Mouse (Mus musculus): ENCODE data around the gene Nfkbil1. TPM values are rescaled to one million over a fixed set of nuclear protein-coding genes. Genes with fewer than 3 reads are reported as not detected.

The Nfkbil1 gene
- polyA plus RNA-seq, 1 experiment from 2014 or later = 3.3 TPM

DNA sequence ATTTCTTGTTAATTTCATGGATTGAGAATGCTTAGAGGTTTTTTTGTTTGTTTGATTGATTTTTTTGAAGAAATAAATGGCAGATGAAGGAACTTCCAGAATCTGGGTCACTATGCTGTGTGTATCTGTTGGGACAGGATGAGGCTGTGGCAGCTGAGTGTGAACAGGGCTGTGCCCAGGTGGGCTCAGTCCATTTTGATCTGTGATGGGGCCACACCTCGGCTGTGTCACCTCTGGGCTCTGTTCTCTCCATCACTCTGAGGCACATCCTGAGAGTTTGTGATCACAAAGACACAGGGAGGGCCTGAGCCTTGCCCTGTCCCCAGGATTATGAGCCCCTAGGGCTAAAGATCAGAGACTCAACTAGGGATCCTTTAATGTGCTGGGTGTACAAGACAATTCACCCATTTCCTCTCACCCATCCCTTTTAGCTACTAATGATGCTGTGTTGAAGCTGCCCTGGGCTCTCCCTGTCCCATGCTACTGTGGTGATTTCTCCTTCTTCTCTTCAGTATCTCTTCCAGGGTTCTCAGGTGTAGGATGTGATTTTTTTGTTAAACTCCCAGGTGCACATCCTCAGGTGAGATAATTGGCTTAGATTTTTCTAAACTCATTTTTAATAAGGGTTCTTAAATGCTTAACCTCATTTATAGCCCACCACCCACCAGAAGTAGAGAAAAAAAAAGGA lies 32.0 kb upstream of the Nfkbil1 start:
- Histone ChIP-seq H3K4me2 (replicated peaks; ENCODE audit: low read depth, low read length) (no peak overlapping the region), H3K4me3 (ENCODE audit: low read length) (no peak overlapping the region), H3K9ac (ENCODE audit: low read depth, low read length) (no peak overlapping the region), H3K9me3 (ENCODE audit: control insufficient read depth, low read length) (no peaks in the 10 kb centered on the region), H3K4me1 (ENCODE audit: control insufficient read depth, insufficient read depth, low read length) (no peaks in the 10 kb centered on the region), H3K36me3 (ENCODE audit: control insufficient read depth, insufficient read depth, low read length) (no peaks in the 10 kb centered on the region), H3K27me3 (ENCODE audit: control insufficient read depth, insufficient read depth, low read length) (peaks cover 19% of the 10 kb centered on the region; the same call in 1 of the 2 replicates), H3K27ac (ENCODE audit: low read depth, low read length) (no peak overlapping the region)
- 55% methylated on average over 1 of the region's 1 CpGs for WGBS
- no peak for ATAC-seq (ENCODE audit: low FRiP score, low TSS enrichment)

DNA sequence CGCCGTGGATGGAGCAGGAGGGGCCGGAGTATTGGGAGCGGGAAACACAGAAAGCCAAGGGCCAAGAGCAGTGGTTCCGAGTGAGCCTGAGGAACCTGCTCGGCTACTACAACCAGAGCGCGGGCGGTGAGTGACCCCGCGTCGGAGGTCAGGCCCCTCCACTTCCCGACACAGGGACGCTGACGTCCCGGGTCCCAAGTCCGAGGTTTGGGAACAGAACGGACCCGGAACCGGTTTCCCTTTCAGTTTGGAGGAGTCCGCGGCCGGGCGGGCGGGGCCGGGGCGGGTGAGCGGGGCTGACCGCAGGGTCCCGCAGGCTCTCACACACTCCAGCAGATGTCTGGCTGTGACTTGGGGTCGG lies 27.9 kb upstream of the Nfkbil1 start:
- 1% methylated on average over 28 of the region's 31 CpGs for WGBS
- Histone ChIP-seq H3K9me3 (ENCODE audit: control insufficient read depth, low read length) (no peaks in the 10 kb centered on the region), H3K4me3 (ENCODE audit: low read length) (peak overlapping the region; percentile 64), H3K4me2 (replicated peaks; ENCODE audit: low read depth, low read length) (peak overlapping the region; percentile 99), H3K9ac (ENCODE audit: low read depth, low read length) (peak overlapping the region; percentile 50), H3K36me3 (ENCODE audit: control insufficient read depth, insufficient read depth, low read length) (no peaks in the 10 kb centered on the region), H3K4me1 (ENCODE audit: control insufficient read depth, insufficient read depth, low read length) (no peaks in the 10 kb centered on the region), H3K27me3 (ENCODE audit: control insufficient read depth, insufficient read depth, low read length) (peaks cover 25% of the 10 kb centered on the region), H3K27ac (ENCODE audit: low read depth, low read length) (no peak overlapping the region)
- peak; percentile 28; the same call in 1 of the 2 replicates for ATAC-seq (ENCODE audit: low FRiP score, low TSS enrichment)

DNA sequence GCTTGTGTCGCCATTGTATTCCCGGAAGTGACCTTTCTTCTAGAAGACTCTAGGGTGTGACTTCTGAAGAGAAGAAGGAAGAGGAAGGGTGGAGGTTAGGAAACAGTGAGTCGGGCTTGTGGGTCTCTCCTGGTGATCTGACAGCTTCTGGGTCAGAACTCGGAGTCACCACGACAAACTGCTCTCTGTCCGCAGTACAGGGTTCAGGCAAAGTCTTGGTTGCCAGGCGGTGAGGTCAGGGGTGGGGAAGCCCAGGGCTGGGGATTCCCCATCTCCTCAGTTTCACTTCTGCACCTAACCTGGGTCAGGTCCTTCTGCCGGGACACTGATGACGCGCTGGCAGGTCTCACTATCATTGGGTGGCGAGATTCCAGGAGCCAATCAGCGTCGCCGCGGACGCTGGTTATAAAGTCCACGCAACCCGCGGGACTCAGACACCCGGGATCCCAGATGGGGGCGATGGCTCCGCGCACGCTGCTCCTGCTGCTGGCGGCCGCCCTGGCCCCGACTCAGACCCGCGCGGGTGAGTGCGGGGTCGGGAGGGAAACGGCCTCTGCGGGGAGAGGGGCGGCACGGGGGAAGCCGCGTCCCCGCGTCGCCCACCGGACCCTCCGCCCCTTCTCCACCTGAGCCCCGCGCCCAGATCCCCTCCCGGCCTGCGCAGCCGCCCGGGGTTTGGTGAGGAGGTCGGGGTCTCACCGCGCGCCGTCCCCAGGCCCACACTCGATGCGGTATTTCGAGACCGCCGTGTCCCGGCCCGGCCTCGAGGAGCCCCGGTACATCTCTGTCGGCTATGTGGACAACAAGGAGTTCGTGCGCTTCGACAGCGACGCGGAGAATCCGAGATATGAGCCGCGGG lies 27.3 kb upstream of the Nfkbil1 start, which contains the start of gene H2-D1:
TSS of gene H2-D1 (plus strand) at position 67 of the 859 bp plus-strand sequence.
- peak; percentile 90 for ATAC-seq (ENCODE audit: low FRiP score, low TSS enrichment)
- peak within 1 kb of the TSS; percentile 99 for H3K4me2 ChIP-seq (replicated peaks; ENCODE audit: low read depth, low read length)
- no peak within 1 kb of the TSS for H3K27ac ChIP-seq (ENCODE audit: low read depth, low read length)
- no peaks in the 10 kb centered on the region for H3K36me3 ChIP-seq (ENCODE audit: control insufficient read depth, insufficient read depth, low read length)
- peaks cover 25% of the 10 kb centered on the region for H3K27me3 ChIP-seq (ENCODE audit: control insufficient read depth, insufficient read depth, low read length)
- 1% methylated on average over 73 of the region's 73 CpGs for WGBS
- peak within 1 kb of the TSS; percentile 64 for H3K4me3 ChIP-seq (ENCODE audit: low read length)
- H3K4me1 ChIP-seq (ENCODE audit: control insufficient read depth, insufficient read depth, low read length) = no peaks in the 10 kb centered on the region
- H3K9ac ChIP-seq (ENCODE audit: low read depth, low read length) = peak within 1 kb of the TSS; percentile 50
- H3K9me3 ChIP-seq (ENCODE audit: control insufficient read depth, low read length) = no peaks in the 10 kb centered on the region

DNA sequence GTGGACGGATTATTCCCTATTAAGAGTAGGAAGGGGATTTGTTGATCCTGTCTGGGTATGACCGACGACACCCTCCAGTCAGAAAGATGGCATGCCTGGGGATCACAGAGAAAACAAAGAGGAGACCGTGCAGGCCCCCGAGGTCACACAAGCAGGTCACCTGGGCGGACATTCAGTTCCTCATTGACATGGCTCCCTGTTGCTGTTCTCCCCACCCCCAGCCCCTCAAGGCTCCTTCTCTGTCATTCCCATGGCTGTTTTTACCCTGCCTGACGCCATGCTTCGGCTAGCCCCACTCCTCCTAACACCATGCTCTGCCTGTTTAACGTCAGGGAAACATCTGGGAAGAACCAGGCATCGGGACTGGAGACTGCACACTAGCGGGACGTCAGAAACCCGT lies 26.1 kb upstream of the Nfkbil1 start:
- Histone ChIP-seq H3K27me3 (ENCODE audit: control insufficient read depth, insufficient read depth, low read length) (peaks cover 25% of the 10 kb centered on the region), H3K36me3 (ENCODE audit: control insufficient read depth, insufficient read depth, low read length) (no peaks in the 10 kb centered on the region), H3K4me3 (ENCODE audit: low read length) (no peak overlapping the region), H3K9ac (ENCODE audit: low read depth, low read length) (no peak overlapping the region), H3K27ac (ENCODE audit: low read depth, low read length) (no peak overlapping the region), H3K9me3 (ENCODE audit: control insufficient read depth, low read length) (no peaks in the 10 kb centered on the region), H3K4me2 (replicated peaks; ENCODE audit: low read depth, low read length) (no peak overlapping the region), H3K4me1 (ENCODE audit: control insufficient read depth, insufficient read depth, low read length) (no peaks in the 10 kb centered on the region)
- 69% methylated on average over 13 of the region's 13 CpGs for WGBS
- no peak for ATAC-seq (ENCODE audit: low FRiP score, low TSS enrichment)

DNA sequence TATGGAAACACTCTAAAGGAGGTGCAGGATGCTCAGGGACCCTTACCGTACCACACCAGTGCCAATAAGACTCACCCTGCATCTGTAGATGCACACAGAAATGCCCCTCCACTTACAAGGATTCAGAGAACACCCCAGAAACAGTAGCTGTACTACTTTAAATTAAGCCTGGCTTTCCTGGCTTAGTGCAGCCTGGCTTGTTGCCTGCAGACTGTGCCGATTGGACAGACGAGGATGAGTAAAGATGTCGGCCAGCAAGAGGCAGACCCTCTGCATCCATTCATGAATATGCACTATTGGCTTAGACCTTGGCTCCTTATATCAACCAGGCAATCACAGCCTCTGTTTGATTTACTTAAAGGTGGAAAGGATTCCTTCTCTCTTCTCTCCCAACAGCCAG lies 24.0 kb upstream of the Nfkbil1 start:
- Histone ChIP-seq H3K9ac (ENCODE audit: low read depth, low read length) (no peak overlapping the region), H3K4me3 (ENCODE audit: low read length) (no peak overlapping the region), H3K27me3 (ENCODE audit: control insufficient read depth, insufficient read depth, low read length) (peaks cover 20% of the 10 kb centered on the region), H3K27ac (ENCODE audit: low read depth, low read length) (no peak overlapping the region), H3K4me1 (ENCODE audit: control insufficient read depth, insufficient read depth, low read length) (no peaks in the 10 kb centered on the region), H3K4me2 (replicated peaks; ENCODE audit: low read depth, low read length) (no peak overlapping the region), H3K9me3 (ENCODE audit: control insufficient read depth, low read length) (no peaks in the 10 kb centered on the region), H3K36me3 (ENCODE audit: control insufficient read depth, insufficient read depth, low read length) (no peaks in the 10 kb centered on the region)
- 77% methylated on average over 4 of the region's 4 CpGs for WGBS
- ATAC-seq (ENCODE audit: low FRiP score, low TSS enrichment) = no peak

DNA sequence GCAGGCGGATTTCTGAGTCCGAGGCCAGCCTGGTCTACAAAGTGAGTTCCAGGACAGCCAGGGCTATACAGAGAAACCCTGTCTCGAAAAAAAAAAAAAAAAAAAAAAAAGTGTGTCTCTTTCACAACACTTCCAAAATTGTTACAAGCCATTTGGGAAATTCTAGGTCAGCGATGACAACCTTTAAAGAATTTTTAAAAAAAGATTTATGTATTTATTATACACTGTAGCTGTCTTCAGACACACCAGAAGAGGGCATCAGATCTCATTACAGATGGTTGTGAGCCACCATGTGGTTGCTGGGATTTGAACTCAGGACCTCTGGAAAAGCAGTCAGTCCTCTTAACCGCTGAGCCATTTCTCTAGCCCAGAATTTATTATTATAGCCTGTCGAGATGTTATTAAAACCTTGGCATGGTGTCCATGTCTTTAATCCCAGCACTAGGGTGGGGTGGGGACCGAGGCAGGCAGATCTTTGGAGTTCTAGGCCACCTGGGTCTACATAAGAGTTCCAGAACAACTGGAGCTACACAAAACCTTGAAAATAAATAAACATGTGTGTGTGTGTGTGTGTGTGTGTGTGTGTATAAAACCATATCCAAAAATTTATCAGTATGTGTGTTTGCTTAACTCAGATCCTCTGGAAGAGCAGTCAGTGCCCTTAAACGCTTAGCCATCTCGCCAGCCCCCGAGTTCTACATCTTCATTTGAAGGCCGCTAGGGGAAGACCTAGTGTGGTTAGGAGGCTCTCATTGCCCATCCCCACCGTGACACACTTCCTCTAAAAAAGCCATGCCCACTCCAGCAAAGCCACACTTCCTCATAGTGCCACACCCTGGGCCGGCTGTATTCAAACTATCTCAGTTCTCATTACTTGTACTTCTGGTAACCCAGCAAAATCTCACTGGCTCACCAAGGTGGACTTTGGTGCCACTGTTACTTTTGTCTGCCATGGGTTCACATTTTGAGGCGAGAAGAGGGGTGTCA lies 23.2 kb upstream of the Nfkbil1 start:
- H3K27me3 ChIP-seq (ENCODE audit: control insufficient read depth, insufficient read depth, low read length) = peaks cover 16% of the 10 kb centered on the region
- peaks cover 6% of the 10 kb centered on the region for H3K36me3 ChIP-seq (ENCODE audit: control insufficient read depth, insufficient read depth, low read length)
- no peak overlapping the region for H3K4me3 ChIP-seq (ENCODE audit: low read length)
- ATAC-seq (ENCODE audit: low FRiP score, low TSS enrichment) = no peak
- H3K27ac ChIP-seq (ENCODE audit: low read depth, low read length) = no peak overlapping the region
- 64% methylated on average over 13 of the region's 14 CpGs for WGBS
- H3K4me2 ChIP-seq (replicated peaks; ENCODE audit: low read depth, low read length) = no peak overlapping the region
- no peak overlapping the region for H3K9ac ChIP-seq (ENCODE audit: low read depth, low read length)
- H3K4me1 ChIP-seq (ENCODE audit: control insufficient read depth, insufficient read depth, low read length) = no peaks in the 10 kb centered on the region
- no peaks in the 10 kb centered on the region for H3K9me3 ChIP-seq (ENCODE audit: control insufficient read depth, low read length)

DNA sequence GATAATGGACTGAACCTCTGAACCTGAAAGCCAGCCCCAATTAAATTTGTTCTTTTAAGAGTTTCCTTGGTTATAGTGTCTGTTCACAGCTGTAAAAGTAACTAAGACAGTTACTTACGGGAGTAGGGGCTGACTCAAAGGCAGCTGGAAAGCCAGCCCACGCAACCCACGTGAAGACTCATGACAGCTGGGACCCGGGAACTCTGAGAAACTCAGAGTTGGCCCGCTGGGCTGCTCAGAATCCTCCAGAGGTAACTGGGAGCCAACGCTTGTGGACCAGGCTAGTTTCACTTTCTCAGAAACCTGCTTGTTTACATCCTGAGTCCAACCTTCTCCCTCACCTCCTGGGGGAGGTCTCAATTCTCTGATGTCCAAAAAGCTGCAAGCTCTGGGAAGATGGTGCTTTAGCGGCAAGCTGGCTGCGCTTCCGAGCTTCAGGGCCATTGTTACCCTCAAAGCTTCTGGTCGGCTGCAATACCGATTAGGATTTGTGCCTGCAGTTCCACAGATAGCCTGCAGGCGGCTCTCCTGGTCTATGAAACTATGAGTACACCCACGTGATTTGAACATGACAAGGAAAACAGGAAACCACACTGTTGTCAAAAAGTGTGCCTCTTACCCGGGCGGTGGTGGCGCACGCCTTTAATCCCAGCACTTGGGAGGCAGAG lies 22.4 kb upstream of the Nfkbil1 start:
- peaks cover 14% of the 10 kb centered on the region for H3K36me3 ChIP-seq (ENCODE audit: control insufficient read depth, insufficient read depth, low read length)

DNA sequence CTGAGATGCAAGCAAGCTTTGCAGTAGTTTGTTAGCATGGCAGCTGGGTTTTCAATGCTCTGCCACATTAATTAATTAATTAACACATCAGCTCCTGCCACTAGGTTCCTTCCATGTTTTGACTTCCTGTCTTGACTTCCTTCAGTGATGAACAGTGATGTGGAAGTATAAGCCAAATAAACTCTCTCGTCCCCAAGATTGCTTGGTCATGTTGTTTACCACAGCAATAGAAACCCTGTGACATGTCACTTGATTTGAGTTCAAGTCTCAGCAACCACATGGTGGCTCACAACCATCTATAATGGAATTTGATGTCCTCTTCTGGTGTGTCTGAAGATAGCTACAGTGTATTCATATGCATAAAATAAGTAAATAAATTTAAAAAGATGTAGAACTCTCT lies 21.8 kb upstream of the Nfkbil1 start:
- H3K4me1 ChIP-seq (ENCODE audit: control insufficient read depth, insufficient read depth, low read length) = no peaks in the 10 kb centered on the region
- no peaks in the 10 kb centered on the region for H3K9me3 ChIP-seq (ENCODE audit: control insufficient read depth, low read length)
- H3K27me3 ChIP-seq (ENCODE audit: control insufficient read depth, insufficient read depth, low read length) = peaks cover 5% of the 10 kb centered on the region
- H3K27ac ChIP-seq (ENCODE audit: low read depth, low read length) = no peak overlapping the region
- H3K9ac ChIP-seq (ENCODE audit: low read depth, low read length) = no peak overlapping the region
- no peak overlapping the region for H3K4me2 ChIP-seq (replicated peaks; ENCODE audit: low read depth, low read length)
- WGBS = 62% methylated on average over 1 of the region's 1 CpGs
- H3K4me3 ChIP-seq (ENCODE audit: low read length) = no peak overlapping the region
- peaks cover 20% of the 10 kb centered on the region for H3K36me3 ChIP-seq (ENCODE audit: control insufficient read depth, insufficient read depth, low read length)
- no peak for ATAC-seq (ENCODE audit: low FRiP score, low TSS enrichment)

More for the DNA sequence above, 22.4 kb upstream of the Nfkbil1 start:
- Histone ChIP-seq H3K27me3 (ENCODE audit: control insufficient read depth, insufficient read depth, low read length) (peaks cover 9% of the 10 kb centered on the region), H3K4me1 (ENCODE audit: control insufficient read depth, insufficient read depth, low read length) (no peaks in the 10 kb centered on the region), H3K4me2 (replicated peaks; ENCODE audit: low read depth, low read length) (peak overlapping the region; percentile 39; the same call in 1 of the 2 replicates), H3K9me3 (ENCODE audit: control insufficient read depth, low read length) (no peaks in the 10 kb centered on the region), H3K4me3 (ENCODE audit: low read length) (peak overlapping the region; percentile 18; the same call in 1 of the 2 replicates), H3K27ac (ENCODE audit: low read depth, low read length) (no peak overlapping the region), H3K9ac (ENCODE audit: low read depth, low read length) (peak overlapping the region; percentile 45)
- ATAC-seq (ENCODE audit: low FRiP score, low TSS enrichment) = no peak
- WGBS = 13% methylated on average over 17 of the region's 17 CpGs

Data from kidney, embryonic 14.5 days (tissue).